Mouse (Mus musculus): ENCODE results near the gene Itga6. TPM values are rescaled to one million over a fixed set of nuclear protein-coding genes. Genes with fewer than 3 reads are reported as not detected.
A peak's percentile ranks its signal among the peaks of the same experiment; 100 is the strongest.

Itga6 gene
- total RNA-seq, 2 experiments from 2014 or later = 27.1 to 29.7 TPM

GRCm38 (mm10) chr2:71728796-71729195 is 16.6 kb upstream of the Itga6 start:
- intact Hi-C loops (cut with DNase I) = no loop called here
- DNase-seq (ENCODE audit: low spot score in 2 of 2) = no peak

DNA sequence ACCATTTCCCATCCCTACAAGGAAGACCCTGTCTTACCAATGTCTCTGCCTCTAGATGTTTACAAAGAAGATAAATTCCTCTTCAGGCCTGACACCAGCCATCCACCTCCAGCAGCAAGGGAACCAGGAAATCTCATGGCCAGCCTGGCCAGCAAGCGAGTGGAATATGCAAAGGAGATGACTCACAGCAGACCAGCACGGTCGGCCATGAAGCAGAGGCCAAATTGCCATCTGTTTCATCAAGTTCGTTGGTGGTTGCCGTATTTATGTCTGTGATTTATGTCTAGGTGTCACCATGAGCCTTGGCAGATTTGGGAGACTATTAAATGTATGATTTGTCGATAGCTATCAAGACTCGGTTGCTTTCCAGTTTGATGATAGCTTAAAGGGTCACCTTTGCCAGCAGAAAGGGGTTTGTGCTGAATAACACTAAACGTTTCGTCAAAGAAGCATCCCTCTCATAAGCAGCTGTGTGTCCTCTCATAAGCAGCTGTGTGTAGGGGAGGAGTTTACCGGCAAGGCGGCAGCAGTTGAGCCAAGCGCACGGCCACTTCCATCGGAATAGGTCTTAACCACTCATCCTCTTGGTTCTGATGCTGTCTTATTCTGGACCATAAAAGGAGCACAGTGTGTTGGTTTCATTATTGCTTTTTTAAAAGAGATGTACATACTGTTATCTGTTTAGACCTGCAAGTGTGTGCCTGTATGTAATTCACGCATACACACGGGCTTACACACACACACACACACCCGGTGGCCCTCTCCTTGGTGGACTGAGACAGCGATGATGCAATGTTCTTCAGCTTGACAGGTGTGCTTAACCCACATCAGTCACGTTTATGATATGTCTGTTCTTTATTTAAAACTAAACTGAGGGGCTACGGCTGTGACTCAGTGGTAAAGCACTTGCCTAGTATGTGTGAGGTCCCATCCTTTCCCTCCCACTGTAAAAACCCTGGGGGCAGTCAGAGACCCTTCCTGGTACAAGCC is 14.5 kb upstream of the Itga6 start:
- DNase-seq (ENCODE audit: low spot score in 2 of 2) = no peak
- intact Hi-C loops (cut with DNase I) = no loop called here

- DNase-seq (ENCODE audit: low spot score in 2 of 2) = no peak
- intact Hi-C loops (cut with DNase I) = no loop called here
These were observed 10.5 kb upstream of the Itga6 start for GRCm38 (mm10) chr2:71734792-71735392.

DNA sequence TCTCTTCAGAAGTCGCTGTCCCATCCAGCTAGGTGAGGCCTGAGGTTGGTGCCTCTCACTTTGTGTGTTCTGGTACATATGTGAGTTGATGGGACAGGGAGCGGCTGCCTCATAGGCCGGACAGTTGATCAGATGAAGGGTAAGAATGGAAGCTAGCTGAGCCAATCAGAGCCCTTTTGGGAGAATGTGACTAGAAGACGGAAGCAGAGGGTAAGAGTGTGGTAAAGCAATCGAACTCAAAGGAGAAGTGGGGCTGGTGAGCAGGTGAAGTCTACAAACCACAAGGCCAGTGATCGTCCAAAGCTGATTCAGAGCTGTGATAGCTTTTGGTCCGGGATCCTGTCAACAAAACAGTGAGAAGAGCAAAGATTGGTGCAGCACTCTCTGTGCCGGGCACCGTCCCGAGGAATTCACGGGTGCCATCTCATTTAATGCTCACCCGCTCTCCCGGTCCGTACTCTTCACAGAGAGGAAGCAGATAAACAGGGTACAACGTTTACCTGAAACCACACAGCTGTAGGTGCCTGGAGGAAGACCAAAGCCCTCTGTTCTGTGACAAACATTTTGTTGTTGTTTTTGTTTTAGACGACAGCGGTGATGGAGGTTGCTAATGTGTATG is 9.8 kb upstream of the Itga6 start:
- intact Hi-C loops (cut with DNase I) = no loop called here
- DNase-seq (ENCODE audit: low spot score in 2 of 2) = no peak

DNA sequence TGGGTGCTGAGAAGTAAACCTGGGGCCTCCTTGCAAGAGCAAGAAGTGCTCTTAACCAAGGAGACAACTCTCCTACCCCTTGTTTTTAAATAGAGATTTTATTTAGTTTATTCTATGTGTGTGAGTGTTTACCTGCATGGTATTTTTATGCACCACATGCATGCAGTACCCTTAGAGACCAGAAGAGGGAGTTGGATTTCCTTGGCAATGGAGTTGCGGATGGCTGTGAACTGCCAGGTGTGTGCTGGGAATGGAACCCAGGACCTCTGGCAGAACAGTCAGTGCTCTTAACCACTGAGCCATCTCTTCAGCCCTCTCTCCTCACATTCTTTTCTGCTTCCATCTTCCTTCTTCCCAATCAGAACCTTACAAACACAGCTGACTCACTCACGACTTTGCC is 9.2 kb upstream of the Itga6 start:
- intact Hi-C loops (cut with DNase I) = no loop called here
- DNase-seq (ENCODE audit: low spot score in 2 of 2) = no peak

- intact Hi-C loops (cut with DNase I) = no loop called here
- no peak for DNase-seq (ENCODE audit: low spot score in 2 of 2)
These were observed 6.1 kb upstream of the Itga6 start for GRCm38 (mm10) chr2:71739173-71739860.

- intact Hi-C loops (cut with DNase I) = no loop called here
These were observed 2.9 kb upstream of the Itga6 start for GRCm38 (mm10) chr2:71742557-71742956.

GRCm38 (mm10) chr2:71743377-71743776 is 2.0 kb upstream of the Itga6 start:
- no peak for DNase-seq (ENCODE audit: low spot score in 2 of 2)
- intact Hi-C loops (cut with DNase I) = no loop called here

More at GRCm38 (mm10) chr2:71742557-71742956, 2.9 kb upstream of the Itga6 start:
- DNase-seq (ENCODE audit: low spot score in 2 of 2) = no peak

- DNase-seq (ENCODE audit: low spot score in 2 of 2) = no peak
- intact Hi-C loops (cut with DNase I) = no loop called here
These were observed 1.1 kb upstream of the Itga6 start for GRCm38 (mm10) chr2:71744320-71744719.

DNA sequence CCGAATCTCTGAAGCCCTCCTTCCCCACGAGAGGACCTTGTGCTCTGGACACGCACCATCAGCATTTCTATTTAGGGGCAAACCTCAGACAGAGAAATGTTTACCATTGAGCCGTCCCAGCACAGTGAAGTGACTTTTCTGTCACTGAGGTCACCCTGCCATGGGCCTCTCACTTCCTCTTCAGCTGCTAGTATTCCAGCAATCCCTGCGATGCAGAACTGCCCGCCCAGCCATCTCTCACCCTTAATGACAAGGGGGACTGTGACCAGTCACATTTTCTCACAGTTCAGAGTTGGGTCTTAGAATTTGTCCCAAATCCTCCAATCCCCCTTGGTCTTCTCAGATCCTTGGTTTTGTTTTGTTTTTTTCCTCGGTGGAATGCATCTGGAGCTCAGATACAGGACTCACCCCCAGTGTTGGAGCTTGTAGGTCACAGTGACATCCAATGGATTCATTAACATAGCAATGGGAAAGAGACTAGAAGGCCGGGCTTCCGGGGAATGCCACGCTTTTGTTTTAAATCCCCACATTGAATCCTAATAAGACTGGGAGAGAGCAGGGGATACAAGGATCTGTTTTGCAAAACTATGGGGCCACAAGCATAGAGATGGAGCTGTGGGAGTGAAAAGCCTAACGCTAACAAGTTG is 432 bp upstream of the Itga6 start:
- peak; percentile 26 to 31 for DNase-seq (ENCODE audit: low spot score in 2 of 2)
- intact Hi-C loops (cut with DNase I) = no loop called here

DNA sequence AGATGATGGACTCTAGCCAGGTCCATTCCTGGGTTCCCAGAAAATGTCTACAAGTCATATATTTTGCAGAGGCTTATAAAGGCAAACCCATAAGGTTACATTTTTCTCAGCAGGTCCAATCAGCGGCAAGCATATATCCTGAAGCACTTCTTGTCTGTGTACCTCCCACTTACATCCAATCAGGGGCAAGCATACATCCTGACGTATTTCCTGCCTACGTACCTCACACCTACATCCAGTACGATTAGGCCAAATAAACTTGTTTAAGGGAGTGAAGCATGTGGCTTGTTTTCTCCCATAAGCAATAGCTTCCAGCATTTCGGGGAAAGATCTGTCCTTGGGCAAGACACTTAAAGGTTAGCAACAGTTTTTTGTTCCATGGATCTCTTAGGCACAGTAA is 3.0 kb downstream of the Itga6 start:
- intact Hi-C loops (cut with DNase I) = no loop called here
- no peak for DNase-seq (ENCODE audit: low spot score in 2 of 2)

DNA sequence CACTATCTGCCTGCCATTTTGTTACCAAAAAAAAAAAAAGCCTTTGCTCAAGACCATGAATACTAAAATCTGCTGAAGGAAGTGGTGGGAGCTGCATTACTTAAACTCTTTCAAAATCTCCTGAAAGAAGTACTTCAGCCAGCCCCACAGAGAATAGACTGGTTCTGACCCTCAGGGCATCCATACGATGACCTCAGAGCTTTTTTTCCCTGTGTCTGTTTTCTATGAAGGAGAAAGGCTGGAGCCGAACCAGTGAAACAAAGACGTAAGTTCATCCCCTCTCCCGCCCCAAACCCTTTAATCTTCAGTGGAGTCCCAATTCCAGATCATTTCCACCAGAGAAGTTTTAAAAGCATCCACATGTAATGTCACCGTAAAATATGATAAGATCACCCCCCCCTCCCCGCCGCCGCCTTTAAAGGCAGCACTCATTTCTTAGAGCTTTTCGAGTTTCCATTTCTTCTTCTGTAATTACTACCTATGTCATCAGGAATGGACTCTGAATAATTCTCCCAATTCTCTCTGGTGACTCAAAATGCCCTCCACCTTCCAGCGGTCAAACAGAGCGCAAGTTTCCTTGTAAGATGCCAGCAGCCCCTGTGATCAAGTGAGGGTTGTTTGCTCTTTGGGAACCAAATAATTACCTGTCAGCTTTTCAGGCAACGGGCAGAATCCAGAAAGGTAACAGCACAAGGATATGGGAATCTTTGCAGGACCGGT is 4.1 kb downstream of the Itga6 start:
- no peak for DNase-seq (ENCODE audit: low spot score in 2 of 2)
- intact Hi-C loops (cut with DNase I) = no loop called here

- intact Hi-C loops (cut with DNase I) = no loop called here
- DNase-seq (ENCODE audit: low spot score in 2 of 2) = no peak
These were observed 4.7 kb downstream of the Itga6 start for GRCm38 (mm10) chr2:71750087-71750453.

DNA sequence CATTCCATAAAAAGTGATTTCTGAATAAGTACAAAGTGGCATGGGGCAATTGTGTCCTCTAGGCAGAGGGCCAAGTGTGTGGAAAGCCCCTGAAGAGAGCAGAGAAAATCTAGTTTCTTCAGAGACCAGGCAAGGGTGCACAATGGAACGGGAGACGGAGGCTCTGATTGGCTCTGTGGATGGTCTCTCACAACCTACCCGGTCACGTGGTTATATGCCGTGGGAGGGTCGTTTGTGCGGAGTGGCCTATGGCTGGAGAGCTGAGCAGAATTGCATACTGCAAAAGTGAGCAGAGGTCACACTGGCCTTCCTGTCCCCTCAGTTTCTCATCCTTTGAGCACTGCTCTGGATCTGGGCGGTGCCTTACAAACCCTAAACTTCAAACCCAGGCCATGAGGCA is 5.9 kb downstream of the Itga6 start:
- DNase-seq (ENCODE audit: low spot score in 2 of 2) = no peak
- intact Hi-C loops (cut with DNase I) = no loop called here

- no peak for DNase-seq (ENCODE audit: low spot score in 2 of 2)
- intact Hi-C loops (cut with DNase I) = no loop called here
These were observed 6.4 kb downstream of the Itga6 start for GRCm38 (mm10) chr2:71751863-71752262.

DNA sequence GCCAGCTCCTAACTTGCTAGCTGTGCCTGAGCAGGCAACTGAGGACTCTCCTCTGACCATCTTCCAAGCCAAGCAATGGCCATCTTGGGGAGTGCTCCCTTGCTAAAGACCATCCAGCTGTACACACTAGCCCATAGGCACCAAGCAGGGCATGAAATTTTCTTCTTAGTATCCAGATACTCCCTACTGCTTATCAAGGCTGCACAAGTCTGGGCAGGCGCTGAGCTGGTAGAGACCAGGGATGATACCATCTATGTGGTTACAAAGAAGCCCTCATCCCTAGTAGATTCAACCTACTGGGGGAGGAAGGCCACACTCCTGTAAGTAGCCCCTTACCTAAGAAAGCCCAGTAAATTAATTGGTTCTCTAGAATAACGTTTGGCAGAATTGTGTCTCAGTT is 7.0 kb downstream of the Itga6 start:
- intact Hi-C loops (cut with DNase I) = no loop called here
- DNase-seq (ENCODE audit: low spot score in 2 of 2) = no peak

DNA sequence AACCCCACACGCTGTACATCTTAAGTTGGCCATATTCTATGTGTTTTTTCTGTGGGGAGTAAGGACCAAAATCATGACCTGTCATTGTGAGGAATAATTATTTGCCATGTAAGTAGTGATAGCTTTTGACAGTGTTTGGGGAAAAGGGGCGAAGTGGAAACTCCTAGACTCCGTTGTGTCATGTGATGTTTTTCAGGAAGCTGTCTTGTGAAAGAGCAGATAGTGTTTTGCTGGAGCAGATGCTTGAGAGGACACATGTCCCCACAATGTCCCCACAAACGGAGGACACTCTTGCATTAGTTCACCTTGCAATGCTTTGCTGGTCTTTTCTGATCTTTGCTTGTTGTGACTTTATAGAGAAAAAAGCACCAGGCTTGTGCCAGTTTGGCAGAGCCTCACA is 7.7 kb downstream of the Itga6 start:
- DNase-seq (ENCODE audit: low spot score in 2 of 2) = no peak
- intact Hi-C loops (cut with DNase I) = no loop called here

DNA sequence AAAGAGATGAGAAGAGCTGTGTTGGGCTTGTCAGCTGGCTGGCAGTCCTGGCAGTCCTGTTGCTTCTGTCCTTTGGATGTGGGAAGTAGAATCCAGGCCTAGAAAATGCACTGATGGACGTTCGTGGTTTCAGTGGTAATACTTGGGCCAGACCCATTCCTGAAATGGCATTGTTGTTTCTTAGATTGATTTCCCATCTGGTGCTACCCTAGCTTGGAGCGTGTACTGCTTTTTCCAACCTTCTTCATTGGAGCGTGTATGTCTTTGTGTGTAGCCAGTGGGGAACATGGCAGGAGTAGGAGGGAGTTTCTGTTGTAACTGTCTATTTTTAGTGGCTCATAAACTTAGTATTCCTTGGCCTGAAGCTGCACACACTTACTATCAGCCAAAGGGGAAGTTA is 10.3 kb downstream of the Itga6 start:
- no peak for DNase-seq (ENCODE audit: low spot score in 2 of 2)
- intact Hi-C loops (cut with DNase I) = no loop called here

- intact Hi-C loops (cut with DNase I) = no loop called here
- DNase-seq (ENCODE audit: low spot score in 2 of 2) = no peak
These were observed 11.7 kb downstream of the Itga6 start for GRCm38 (mm10) chr2:71757098-71757497.
